Mouse (Mus musculus) CD4-positive, CD25-positive, alpha-beta regulatory T cell, adult 4 months (primary cell): ENCODE results near the gene AK157302. TPM values are rescaled to one million over a fixed set of nuclear protein-coding genes. Genes with fewer than 3 reads are reported as not detected.

Experiments
- polyA plus RNA-seq, 2 experiments: library from polyadenylated mRNA; unstranded; fragments of 100-300 nt; shearing (Covaris generic); gene quantifications; one replicate each; pipeline ENCODE4 v1.2.1; 2017

The AK157302 gene
- polyA plus RNA-seq, 2 experiments from 2014 or later = 0.51 to 0.95 TPM

Other genes with a start within 250 kb of the AK157302 start
- gene Gpx5, start 202.5 kb upstream of the AK157302 start, polyA plus RNA-seq = not detected
- not detected for gene Gpx6, start 183.1 kb upstream of the AK157302 start, polyA plus RNA-seq
- not detected for gene Olfr1367, start 148.3 kb upstream of the AK157302 start, polyA plus RNA-seq
- gene Zscan12, start 132.4 kb upstream of the AK157302 start, polyA plus RNA-seq = 10 to 100 TPM in 1 of 2 experiments, 1 to 10 TPM in 1; 7.7 to 10.6 TPM
- 10 to 100 TPM; 31.1 to 45.5 TPM for gene Zkscan3, start 92.5 kb upstream of the AK157302 start, polyA plus RNA-seq
- gene Pgbd1, start 54.2 kb upstream of the AK157302 start, polyA plus RNA-seq = 1 to 10 TPM; 1.3 to 1.7 TPM
- gene Zscan26, start 41.5 kb upstream of the AK157302 start, polyA plus RNA-seq = 10 to 100 TPM; 78.3 to 80.7 TPM
- gene Nkapl, start 26.7 kb upstream of the AK157302 start, polyA plus RNA-seq = under 1 TPM in 1 of 2 experiments, not detected in 1; 0.36 TPM
- gene Zkscan4, start 16.3 kb upstream of the AK157302 start, polyA plus RNA-seq = not detected
- not detected for gene Gm10065, start 15.8 kb upstream of the AK157302 start, polyA plus RNA-seq
- gene Gm11273, start 6.2 kb downstream of the AK157302 start, polyA plus RNA-seq = 10 to 100 TPM in 1 of 2 experiments, not detected in 1; 29.3 TPM
- gene Zkscan8, start 35.9 kb downstream of the AK157302 start, polyA plus RNA-seq = 1 to 10 TPM; 5.2 to 6.1 TPM
- not detected for gene Olfr1366, start 47.6 kb downstream of the AK157302 start, polyA plus RNA-seq
- gene Olfr1535, start 64.7 kb downstream of the AK157302 start, polyA plus RNA-seq = under 1 TPM in 1 of 2 experiments, not detected in 1; 0.32 TPM
- gene Olfr1364, start 86.5 kb downstream of the AK157302 start, polyA plus RNA-seq = not detected
- not detected for gene Olfr1362, start 118.8 kb downstream of the AK157302 start, polyA plus RNA-seq
- gene Olfr11, start 147.3 kb downstream of the AK157302 start, polyA plus RNA-seq = not detected
- gene Olfr1361, start 168.2 kb downstream of the AK157302 start, polyA plus RNA-seq = not detected
- not detected for gene Olfr1360, start 182.2 kb downstream of the AK157302 start, polyA plus RNA-seq
- gene Olfr1359, start 202.9 kb downstream of the AK157302 start, polyA plus RNA-seq = not detected
- not detected for gene Hist1h2bl, start 220.9 kb downstream of the AK157302 start, polyA plus RNA-seq
- 10 to 100 TPM in 1 of 2 experiments, not detected in 1; 41.5 TPM for gene Hist1h2ai, start 221.2 kb downstream of the AK157302 start, polyA plus RNA-seq
- gene Hist1h3h, start 222.4 kb downstream of the AK157302 start, polyA plus RNA-seq = 1 to 10 TPM; 2.1 to 2.5 TPM
- 1 to 10 TPM; 1.8 to 2.5 TPM for gene Hist1h2bm, start 226.8 kb downstream of the AK157302 start, polyA plus RNA-seq
- gene Hist1h4j, start 239.8 kb downstream of the AK157302 start, polyA plus RNA-seq = not detected